Mouse (Mus musculus) midbrain, embryonic 14.5 days (tissue): ENCODE measurements around the gene Ppp1r32. TPM values are rescaled to one million over a fixed set of nuclear protein-coding genes. Genes with fewer than 3 reads are reported as not detected.

Source experiments
- ATAC-seq: fragments of 200-750 bp; cut with Nextera tagmentation; 2 replicates; pipeline ENCODE4 v1.8.0; 2017; ENCODE audit warnings: moderate number of reproducible peaks, moderate library complexity; ENCODE audit not compliant: low FRiP score, low TSS enrichment
- DNase-seq: peaks from one replicate; pipeline ENCODE4 v3.0.0-alpha.2; 2015
- H3K27ac ChIP-seq: fragments of 300-500 bp; sonication (generic); replicated peaks from 2 replicates; pipeline ENCODE4 v1.5.1; 2014; ENCODE audit warnings: mild to moderate bottlenecking, low read depth, low read length, moderate library complexity
- H3K27me3 ChIP-seq: fragments of 300-500 bp; sonication (generic); 2 replicates; pipeline ENCODE4 v1.6.1; 2014; ENCODE audit warnings: low read length, control low read depth, mixed read lengths; ENCODE audit not compliant: control insufficient read depth, insufficient read depth
- H3K36me3 ChIP-seq: fragments of 300-500 bp; sonication (generic); 2 replicates; pipeline ENCODE4 v1.6.1; 2014; ENCODE audit warnings: low read length, control low read depth; ENCODE audit not compliant: control insufficient read depth, insufficient read depth
- H3K4me1 ChIP-seq: fragments of 300-500 bp; sonication (generic); 2 replicates; pipeline ENCODE4 v1.6.1; 2014; ENCODE audit warnings: mild to moderate bottlenecking, antibody characterized with exemption, low read length, control low read depth; ENCODE audit not compliant: control insufficient read depth, insufficient read depth
- H3K4me2 ChIP-seq: fragments of 300-500 bp; sonication (generic); 2 replicates; pipeline ENCODE4 v1.6.1; 2014; ENCODE audit warnings: mild to moderate bottlenecking, low read length, moderate library complexity
- H3K4me3 ChIP-seq: fragments of 300-500 bp; sonication (generic); replicated peaks from 2 replicates; pipeline ENCODE4 v1.5.1; 2014; ENCODE audit warnings: low read depth, low read length
- H3K9ac ChIP-seq: fragments of 300-500 bp; sonication (generic); replicated peaks from 2 replicates; pipeline ENCODE4 v1.6.1; 2014; ENCODE audit warnings: mild to moderate bottlenecking, low read length, moderate library complexity
- H3K9me3 ChIP-seq: fragments of 300-500 bp; sonication (generic); 2 replicates; pipeline ENCODE4 v1.6.1; 2016; ENCODE audit warnings: low read length, control low read depth, mixed read lengths; ENCODE audit not compliant: control insufficient read depth
- WGBS: fragments of 180-500 bp; shearing (Covaris S2); extraction: QIAGEN DNeasy Blood & Tissue Kit; methylation state at CpG from one replicate; pipeline ENCODE4 v1.1.7; 2014; 5-methylcytosine and 5-hydroxymethylcytosine counted together
- polyA plus RNA-seq: library from polyadenylated mRNA; unstranded; fragments of >200 nt; fragmentation: Nextera tagmentation; extraction: Ambion mirVana; gene quantifications from 2 replicates; pipeline ENCODE4 v1.2.1, GENCODE M21; 2014

Gene Ppp1r32
- polyA plus RNA-seq, 1 experiment from 2014 or later, result 1.6 TPM

DNA sequence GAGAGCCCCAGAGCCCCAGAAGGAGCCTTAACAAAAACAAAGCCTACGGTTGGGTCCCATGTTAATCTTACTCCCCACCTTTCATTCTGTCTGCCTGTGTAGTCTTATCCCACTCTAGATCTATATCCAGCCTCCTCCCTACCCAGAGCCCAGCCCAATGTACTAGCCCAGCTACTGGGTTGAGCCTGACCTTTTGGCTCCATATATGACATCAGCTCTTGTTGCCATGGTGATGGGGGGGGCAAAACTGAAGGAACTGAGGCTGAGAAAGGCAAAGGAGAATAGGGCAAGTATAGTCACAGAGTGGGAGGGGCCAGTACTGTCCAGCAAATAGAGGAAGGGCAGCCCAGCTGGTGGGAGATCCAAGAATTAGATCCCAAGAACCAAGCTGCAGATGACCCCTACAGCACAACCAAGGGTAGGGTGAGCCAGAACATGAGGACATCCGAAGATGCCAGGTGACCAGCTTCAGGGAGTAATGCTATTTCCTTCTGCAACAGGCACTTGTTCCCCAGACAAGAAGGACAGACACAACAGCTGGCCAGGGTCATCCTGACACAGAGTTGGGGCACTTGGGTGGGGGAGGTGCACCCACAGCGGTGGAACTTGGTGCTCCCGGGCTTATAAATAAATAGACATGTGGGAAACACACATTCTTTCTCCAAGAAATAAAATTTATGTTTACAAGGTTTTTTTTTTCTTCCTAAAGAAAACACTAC lies 27.9 kb downstream of the Ppp1r32 start:
- peaks cover 37% of the 10 kb centered on the region for H3K27me3 ChIP-seq

DNA sequence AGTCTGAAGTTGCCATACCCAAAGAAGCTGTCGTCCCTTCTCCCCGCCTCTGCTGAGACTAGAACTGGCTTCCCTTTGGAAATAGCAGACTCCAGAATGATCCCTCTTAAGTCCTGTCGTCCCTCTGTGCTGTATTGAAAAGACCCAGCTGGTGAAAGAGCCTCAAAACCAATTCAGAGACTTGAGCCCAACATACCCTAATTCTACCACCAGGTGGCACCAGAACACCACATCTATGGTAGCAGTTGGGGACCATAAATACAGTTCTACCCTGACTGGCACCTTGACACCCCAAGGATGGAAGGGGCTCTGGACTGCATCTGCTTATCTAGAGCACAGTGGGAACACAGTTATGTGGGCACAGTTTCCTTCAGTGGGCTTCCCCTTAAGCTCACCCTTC lies 33.0 kb downstream of the Ppp1r32 start:
- no peak overlapping the region for H3K9ac ChIP-seq
- H3K9me3 ChIP-seq, result no peaks in the 10 kb centered on the region
- H3K4me1 ChIP-seq, result no peaks in the 10 kb centered on the region
- no peak overlapping the region for H3K4me3 ChIP-seq
- H3K27ac ChIP-seq, result no peak overlapping the region
- 3% methylated on average over 3 of the region's 3 CpGs for WGBS
- H3K4me2 ChIP-seq, result no peak overlapping the region
- peak; percentile 36; the same call in 1 of the 2 replicates for ATAC-seq
- H3K27me3 ChIP-seq, result no peaks in the 10 kb centered on the region
- peak; percentile 93 for DNase-seq
- peaks cover 31% of the 10 kb centered on the region for H3K36me3 ChIP-seq

More for the DNA sequence above, 27.9 kb downstream of the Ppp1r32 start:
- H3K4me1 ChIP-seq, result peaks cover 15% of the 10 kb centered on the region
- no peak overlapping the region for H3K4me2 ChIP-seq
- ATAC-seq, result no peak
- no peak overlapping the region for H3K27ac ChIP-seq
- WGBS, result 73% methylated on average over 4 of the region's 4 CpGs
- no peaks in the 10 kb centered on the region for H3K36me3 ChIP-seq
- H3K9ac ChIP-seq, result no peak overlapping the region
- H3K9me3 ChIP-seq, result no peaks in the 10 kb centered on the region
- H3K4me3 ChIP-seq, result no peak overlapping the region
- DNase-seq, result no peak

- no peak overlapping the region for H3K4me2 ChIP-seq
- WGBS, result 71% methylated on average over 6 of the region's 6 CpGs
- no peaks in the 10 kb centered on the region for H3K4me1 ChIP-seq
- H3K9ac ChIP-seq, result no peak overlapping the region
- H3K36me3 ChIP-seq, result peaks cover 36% of the 10 kb centered on the region
- no peaks in the 10 kb centered on the region for H3K9me3 ChIP-seq
- no peak overlapping the region for H3K4me3 ChIP-seq
- DNase-seq (no peak), ATAC-seq (peak; percentile 53; the same call in 1 of the 2 replicates)
- H3K27me3 ChIP-seq, result no peaks in the 10 kb centered on the region
- no peak overlapping the region for H3K27ac ChIP-seq
These were observed 33.5 kb downstream of the Ppp1r32 start for GRCm38 (mm10) chr19:10449190-10449589.

DNA sequence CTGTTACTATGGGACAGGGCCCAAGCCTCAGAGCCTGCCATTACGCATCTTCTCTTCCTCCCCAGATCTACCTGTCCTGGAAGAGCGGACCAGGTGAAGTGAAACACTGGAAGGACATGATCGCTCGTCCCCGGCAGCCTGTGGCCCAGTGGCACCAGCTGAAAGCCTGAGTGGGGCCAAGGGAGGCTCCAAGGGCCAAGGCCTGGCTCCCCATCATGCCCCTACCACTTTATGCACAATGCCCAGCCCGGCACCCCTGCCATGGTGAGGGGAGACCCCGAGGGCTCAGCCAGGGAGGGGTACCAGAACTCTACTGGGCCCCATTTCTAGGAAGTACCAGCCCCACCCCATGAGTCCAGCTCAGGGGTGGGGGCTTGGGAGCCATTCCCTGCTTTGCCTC lies 34.5 kb downstream of the Ppp1r32 start:
- Histone ChIP-seq H3K9ac (no peak overlapping the region), H3K27ac (no peak overlapping the region), H3K27me3 (no peaks in the 10 kb centered on the region), H3K9me3 (no peaks in the 10 kb centered on the region), H3K4me2 (no peak overlapping the region), H3K4me1 (no peaks in the 10 kb centered on the region), H3K4me3 (no peak overlapping the region), H3K36me3 (peaks cover 44% of the 10 kb centered on the region)
- WGBS, result 96% methylated on average over 7 of the region's 7 CpGs
- ATAC-seq (no peak), DNase-seq (no peak)

GRCm38 (mm10) chr19:10444685-10445369 lies 37.9 kb downstream of the Ppp1r32 start:
- Histone ChIP-seq H3K27ac (no peak overlapping the region), H3K4me1 (no peaks in the 10 kb centered on the region), H3K36me3 (peaks cover 74% of the 10 kb centered on the region), H3K9ac (no peak overlapping the region), H3K4me3 (no peak overlapping the region), H3K4me2 (no peak overlapping the region), H3K9me3 (no peaks in the 10 kb centered on the region), H3K27me3 (no peaks in the 10 kb centered on the region)
- ATAC-seq (no peak), DNase-seq (no peak)
- 95% methylated on average over 15 of the region's 15 CpGs for WGBS

GRCm38 (mm10) chr19:10437521-10437920 lies 45.2 kb downstream of the Ppp1r32 start:
- no peaks in the 10 kb centered on the region for H3K27me3 ChIP-seq
- ATAC-seq (no peak), DNase-seq (no peak)
- 61% methylated on average over 1 of the region's 1 CpGs for WGBS
- no peak overlapping the region for H3K27ac ChIP-seq
- H3K9me3 ChIP-seq, result no peaks in the 10 kb centered on the region
- peaks cover 31% of the 10 kb centered on the region for H3K36me3 ChIP-seq
- H3K4me1 ChIP-seq, result no peaks in the 10 kb centered on the region
- no peak overlapping the region for H3K4me2 ChIP-seq
- no peak overlapping the region for H3K9ac ChIP-seq
- no peak overlapping the region for H3K4me3 ChIP-seq

DNA sequence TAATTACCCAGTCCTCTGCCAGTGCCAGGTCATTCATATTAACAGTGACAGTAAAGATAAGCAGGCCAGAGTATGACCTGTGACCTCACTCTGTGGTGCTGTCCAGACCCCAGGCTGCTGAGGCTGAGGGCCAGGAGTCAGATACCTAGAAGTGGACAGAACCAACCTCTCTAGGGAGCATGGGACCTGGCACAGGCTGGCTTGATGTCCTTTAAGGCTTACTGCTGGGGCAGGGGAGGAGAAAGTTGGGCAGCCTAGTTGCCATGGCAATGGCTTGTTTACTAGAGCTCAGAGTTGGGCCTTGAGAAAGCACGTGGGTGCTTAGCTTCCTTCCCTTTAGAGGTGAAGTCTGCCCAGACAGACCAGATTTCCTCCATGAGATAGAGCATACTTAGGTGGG lies 46.0 kb downstream of the Ppp1r32 start:
- 29% methylated on average over 1 of the region's 1 CpGs for WGBS
- no peak for ATAC-seq

GRCm38 (mm10) chr19:10435908-10436307 lies 46.8 kb downstream of the Ppp1r32 start:
- H3K27me3 ChIP-seq, result no peaks in the 10 kb centered on the region
- H3K4me2 ChIP-seq, result no peak overlapping the region
- H3K36me3 ChIP-seq, result peaks cover 18% of the 10 kb centered on the region
- ATAC-seq, result peak; percentile 49; the same call in 1 of the 2 replicates
- DNase-seq, result peak; percentile 86
- H3K9me3 ChIP-seq, result no peaks in the 10 kb centered on the region
- no peak overlapping the region for H3K4me3 ChIP-seq
- H3K4me1 ChIP-seq, result 0 out of 2 replicates have a peak, but pooled peaks cover 4% of the 10 kb centered on the region
- H3K9ac ChIP-seq, result no peak overlapping the region
- H3K27ac ChIP-seq, result no peak overlapping the region
- WGBS, result 25% methylated on average over 3 of the region's 3 CpGs

More for the DNA sequence above, 46.0 kb downstream of the Ppp1r32 start:
- no peak overlapping the region for H3K4me2 ChIP-seq
- H3K36me3 ChIP-seq, result peaks cover 25% of the 10 kb centered on the region
- no peak overlapping the region for H3K27ac ChIP-seq
- no peak overlapping the region for H3K4me3 ChIP-seq
- no peak for DNase-seq
- no peak overlapping the region for H3K9ac ChIP-seq
- H3K9me3 ChIP-seq, result no peaks in the 10 kb centered on the region
- H3K27me3 ChIP-seq, result no peaks in the 10 kb centered on the region
- H3K4me1 ChIP-seq, result 0 out of 2 replicates have a peak, but pooled peaks cover under 1% of the 10 kb centered on the region
